Mouse (Mus musculus) stomach, postnatal 0 days (tissue): ENCODE results near the gene Spata31d1a. TPM values are rescaled to one million over a fixed set of nuclear protein-coding genes. Genes with fewer than 3 reads are reported as not detected.
"Not testable (repeated sequence)": the region's sequence is repeated elsewhere in the genome, so short reads cannot be mapped to it uniquely, and the experiment has no call there.

Experiments
- ATAC-seq: fragments of 200-750 bp; cut with Nextera tagmentation; 2 replicates; pipeline ENCODE4 v1.8.0; 2017; ENCODE audit not compliant: low FRiP score, low TSS enrichment
- DNase-seq: peaks from one replicate; pipeline ENCODE4 v3.0.0-alpha.2; 2016; ENCODE audit warnings: low spot score
- H3K27ac ChIP-seq: fragments of 300-500 bp; sonication (generic); replicated peaks from 2 replicates; pipeline ENCODE4 v1.5.1; 2014; ENCODE audit warnings: mild to moderate bottlenecking, control low read depth
- H3K27me3 ChIP-seq: fragments of 300-500 bp; sonication (generic); 2 replicates; pipeline ENCODE4 v1.6.1; 2014; ENCODE audit warnings: low read length; ENCODE audit not compliant: control insufficient read depth, insufficient read depth
- H3K36me3 ChIP-seq: fragments of 300-500 bp; sonication (generic); 2 replicates; pipeline ENCODE4 v1.6.1; 2014; ENCODE audit warnings: low read length, mixed read lengths; ENCODE audit not compliant: control insufficient read depth, insufficient read depth
- H3K4me1 ChIP-seq: fragments of 300-500 bp; sonication (generic); replicated peaks from 2 replicates; pipeline ENCODE4 v1.6.1; 2014; ENCODE audit warnings: antibody characterized with exemption; ENCODE audit not compliant: control insufficient read depth, insufficient read depth
- H3K4me2 ChIP-seq: fragments of 300-500 bp; sonication (generic); replicated peaks from 2 replicates; pipeline ENCODE4 v1.6.1; 2014; ENCODE audit warnings: low read depth, mild to moderate bottlenecking, control low read depth, moderate library complexity
- H3K4me3 ChIP-seq: fragments of 300-500 bp; sonication (generic); 2 replicates; pipeline ENCODE4 v1.5.1; 2014; ENCODE audit warnings: low read depth, low read length, control low read depth
- H3K9ac ChIP-seq: fragments of 300-500 bp; sonication (generic); 2 replicates; pipeline ENCODE4 v1.6.1; 2014; ENCODE audit warnings: mild to moderate bottlenecking, low read length, control low read depth, mixed read lengths
- H3K9me3 ChIP-seq: fragments of 300-500 bp; sonication (generic); 2 replicates; pipeline ENCODE4 v1.6.1; 2016; ENCODE audit warnings: low read length; ENCODE audit not compliant: control insufficient read depth
- CTCF ChIP-seq: IDR thresholded peaks from 2 replicates; pipeline ENCODE4 v1.5.1; 2016; ENCODE audit warnings: antibody characterized with exemption, low read depth, mild to moderate bottlenecking, moderate library complexity
- EP300 ChIP-seq: optimal IDR thresholded peaks from 2 replicates; pipeline ENCODE3; 2016; ENCODE audit warnings: antibody characterized with exemption
- WGBS: fragments of 180-500 bp; shearing (Covaris S2); extraction: QIAGEN DNeasy Blood & Tissue Kit; methylation state at CpG from one replicate; pipeline ENCODE4 v1.1.7; 2014; 5-methylcytosine and 5-hydroxymethylcytosine counted together
- polyA plus RNA-seq: library from polyadenylated mRNA; unstranded; fragments of >200 nt; fragmentation: Nextera tagmentation; extraction: Ambion mirVana; gene quantifications from 2 replicates; pipeline ENCODE4 v1.2.1, GENCODE M21; 2015

The Spata31d1a gene
- polyA plus RNA-seq, 1 experiment from 2014 or later, result not detected

GRCm38 (mm10) chr13:59741697-59742096 lies 31.6 kb upstream of the Spata31d1a start:
- no peaks in the 10 kb centered on the region for H3K4me1 ChIP-seq
- H3K4me3 ChIP-seq, result no peak overlapping the region
- TF ChIP-seq CTCF (peak; percentile 54), EP300 (no peak)
- no peak overlapping the region for H3K4me2 ChIP-seq
- no peaks in the 10 kb centered on the region for H3K9me3 ChIP-seq
- DNase-seq (no peak), ATAC-seq (no peak)
- H3K36me3 ChIP-seq, result no peaks in the 10 kb centered on the region
- no peaks in the 10 kb centered on the region for H3K27me3 ChIP-seq
- H3K9ac ChIP-seq, result no peak overlapping the region
- WGBS, result 68% methylated on average over 10 of the region's 10 CpGs
- H3K27ac ChIP-seq, result no peak overlapping the region

DNA sequence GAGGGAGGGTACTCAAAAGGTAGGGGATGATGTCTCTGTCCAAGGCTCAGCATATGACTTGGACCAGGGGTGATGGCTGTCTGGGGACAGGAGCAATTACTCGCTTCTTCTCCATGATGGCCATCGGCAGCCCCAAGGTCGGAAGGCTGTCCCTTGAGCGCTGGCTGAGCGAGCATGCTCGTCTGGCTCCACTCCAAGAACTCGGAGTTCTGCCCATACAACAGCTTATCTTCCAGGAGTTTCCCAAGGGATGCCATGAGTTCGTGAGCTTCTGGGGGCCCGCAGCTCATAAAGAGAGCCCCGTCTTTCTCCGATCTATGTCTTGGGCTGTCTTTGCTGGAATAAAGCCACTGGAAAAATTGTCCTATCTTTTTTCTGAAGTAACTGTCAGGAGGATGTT lies 31.0 kb upstream of the Spata31d1a start:
- TF ChIP-seq CTCF (no peak), EP300 (no peak)
- ATAC-seq, result no peak

DNA sequence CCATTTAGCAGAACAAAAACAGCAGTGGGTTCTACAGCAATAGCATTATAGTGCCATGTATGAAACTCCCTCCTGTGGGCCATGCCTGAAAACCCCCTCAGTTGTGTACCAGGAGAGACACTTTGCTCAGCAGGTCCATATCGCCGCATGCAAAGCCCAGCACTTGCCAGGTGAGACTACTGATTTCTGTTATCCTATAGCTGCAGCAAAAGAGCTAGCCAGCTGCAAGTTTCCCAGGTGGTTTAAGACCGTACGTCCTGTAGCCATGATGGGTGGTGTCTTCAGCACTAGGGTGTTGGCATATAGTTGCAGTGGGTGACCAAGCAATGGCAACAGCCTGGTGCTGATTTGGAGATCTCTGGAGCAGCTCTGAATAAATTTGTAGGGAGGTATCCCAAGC lies 29.3 kb upstream of the Spata31d1a start:
- Histone ChIP-seq H3K27me3 (no peaks in the 10 kb centered on the region), H3K4me3 (no peak overlapping the region), H3K9ac (no peak overlapping the region), H3K27ac (no peak overlapping the region), H3K36me3 (no peaks in the 10 kb centered on the region), H3K4me1 (no peaks in the 10 kb centered on the region), H3K9me3 (no peaks in the 10 kb centered on the region), H3K4me2 (no peak overlapping the region)
- DNase-seq, result no peak
- WGBS, result 86% methylated on average over 4 of the region's 4 CpGs
- no peak for TF ChIP-seq EP300
- no peak for TF ChIP-seq CTCF
- ATAC-seq, result no peak

More for the DNA sequence above, 31.0 kb upstream of the Spata31d1a start:
- DNase-seq, result no peak
- Histone ChIP-seq H3K9me3 (no peaks in the 10 kb centered on the region), H3K4me2 (no peak overlapping the region), H3K27ac (no peak overlapping the region), H3K9ac (no peak overlapping the region), H3K4me3 (no peak overlapping the region), H3K27me3 (no peaks in the 10 kb centered on the region), H3K4me1 (no peaks in the 10 kb centered on the region), H3K36me3 (no peaks in the 10 kb centered on the region)
- WGBS, result 82% methylated on average over 11 of the region's 11 CpGs

GRCm38 (mm10) chr13:59738455-59738854 lies 28.3 kb upstream of the Spata31d1a start:
- 84% methylated on average over 2 of the region's 2 CpGs for WGBS
- Histone ChIP-seq H3K9ac (no peak overlapping the region), H3K36me3 (no peaks in the 10 kb centered on the region), H3K4me3 (no peak overlapping the region), H3K4me1 (no peaks in the 10 kb centered on the region), H3K9me3 (no peaks in the 10 kb centered on the region), H3K27ac (no peak overlapping the region), H3K4me2 (no peak overlapping the region), H3K27me3 (no peaks in the 10 kb centered on the region)
- ATAC-seq, result no peak
- no peak for TF ChIP-seq CTCF
- TF ChIP-seq EP300, result no peak
- no peak for DNase-seq

GRCm38 (mm10) chr13:59735190-59735589 lies 25.1 kb upstream of the Spata31d1a start:
- Histone ChIP-seq H3K4me2 (no peak overlapping the region), H3K4me3 (no peak overlapping the region), H3K4me1 (no peaks in the 10 kb centered on the region), H3K36me3 (no peaks in the 10 kb centered on the region), H3K27ac (no peak overlapping the region), H3K9ac (no peak overlapping the region), H3K27me3 (no peaks in the 10 kb centered on the region), H3K9me3 (no peaks in the 10 kb centered on the region)
- WGBS, result 21% methylated on average over 3 of the region's 3 CpGs
- DNase-seq (peak; percentile 53), ATAC-seq (peak; percentile 74; the same call in 1 of the 2 replicates)
- no peak for TF ChIP-seq EP300
- peak; percentile 66 for TF ChIP-seq CTCF

GRCm38 (mm10) chr13:59734347-59734746 lies 24.2 kb upstream of the Spata31d1a start:
- H3K4me1 ChIP-seq, H3K27me3 ChIP-seq, H3K4me2 ChIP-seq, H3K27ac ChIP-seq, H3K36me3 ChIP-seq, DNase-seq, H3K4me3 ChIP-seq, H3K9me3 ChIP-seq, H3K9ac ChIP-seq, ATAC-seq: not testable (repeated sequence)
- WGBS, result 13% methylated on average over 6 of the region's 6 CpGs
